Mouse (Mus musculus): ENCODE results near the gene Srsf7.
"Not testable (repeated sequence)": the region's sequence is repeated elsewhere in the genome, so short reads cannot be mapped to it uniquely, and the experiment has no call there.

The Srsf7 gene

GRCm38 (mm10) chr17:80199160-80199778 lies 7.8 kb downstream of the Srsf7 start:
- no peak for DNase-seq (ENCODE audit: low read depth, low spot score)

DNA sequence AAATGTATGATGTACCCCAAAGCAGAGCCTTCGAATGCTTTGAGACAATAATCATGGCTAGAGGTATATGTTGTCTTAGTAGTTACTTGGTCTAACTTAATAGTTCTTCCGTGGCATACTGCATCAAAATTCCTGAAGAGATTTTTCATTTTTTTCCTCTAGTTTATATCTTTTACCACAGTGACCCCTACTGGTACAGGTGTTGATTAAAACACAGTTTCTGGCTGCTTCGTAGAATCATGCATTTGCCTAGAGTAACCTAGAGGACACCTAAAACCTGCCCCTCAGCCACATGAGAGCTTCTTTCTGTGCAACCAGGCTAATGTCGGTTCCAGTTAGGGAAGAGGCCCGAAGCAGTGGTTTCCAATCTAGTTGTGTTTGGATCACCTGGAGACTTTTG lies 14.0 kb downstream of the Srsf7 start:
- no peak for DNase-seq (ENCODE audit: low read depth, low spot score)

DNA sequence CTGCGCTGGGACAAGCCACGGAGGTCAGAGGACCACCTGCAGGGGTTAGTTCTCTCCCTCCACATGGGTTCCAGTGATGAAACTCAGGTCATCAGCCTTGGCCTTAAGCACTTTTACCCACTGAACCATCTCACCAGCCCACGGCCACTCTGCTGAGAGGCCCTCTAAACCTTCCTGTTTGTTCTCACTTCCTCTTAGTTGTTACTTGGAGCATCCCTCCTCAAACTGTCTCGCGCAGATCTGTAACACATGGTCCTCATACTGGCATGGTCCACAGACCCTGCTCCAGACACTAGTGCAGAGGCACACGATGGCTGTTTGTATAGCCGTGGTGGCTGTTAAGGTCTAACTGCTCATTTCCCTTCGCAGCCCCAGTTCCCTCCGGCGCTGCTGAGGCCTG lies 23.5 kb downstream of the Srsf7 start:
- no peak for DNase-seq (ENCODE audit: low read depth, low spot score)

DNA sequence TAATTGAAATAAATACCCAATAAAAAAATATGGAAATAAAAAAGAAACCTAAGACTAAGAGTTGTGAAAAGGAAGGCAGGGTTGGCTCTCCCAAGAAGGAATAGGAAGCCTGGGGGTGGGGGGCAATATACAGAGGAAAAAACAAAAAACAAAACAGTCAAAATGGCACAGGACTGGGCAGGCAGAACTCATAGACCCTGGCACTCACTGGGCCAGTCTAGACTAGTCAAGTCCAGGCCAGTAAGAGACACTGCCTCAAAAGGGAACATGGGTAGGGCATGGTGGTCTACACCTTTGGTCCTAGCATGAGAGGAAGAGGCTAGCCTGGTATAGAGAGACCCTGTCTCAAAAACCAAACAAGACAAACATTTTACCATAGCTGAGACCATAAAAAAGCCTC lies 26.6 kb downstream of the Srsf7 start:
- no peak for DNase-seq (ENCODE audit: low read depth, low spot score)

GRCm38 (mm10) chr17:80179959-80180358 lies 27.1 kb downstream of the Srsf7 start:
- DNase-seq (ENCODE audit: low read depth, low spot score): no peak

DNA sequence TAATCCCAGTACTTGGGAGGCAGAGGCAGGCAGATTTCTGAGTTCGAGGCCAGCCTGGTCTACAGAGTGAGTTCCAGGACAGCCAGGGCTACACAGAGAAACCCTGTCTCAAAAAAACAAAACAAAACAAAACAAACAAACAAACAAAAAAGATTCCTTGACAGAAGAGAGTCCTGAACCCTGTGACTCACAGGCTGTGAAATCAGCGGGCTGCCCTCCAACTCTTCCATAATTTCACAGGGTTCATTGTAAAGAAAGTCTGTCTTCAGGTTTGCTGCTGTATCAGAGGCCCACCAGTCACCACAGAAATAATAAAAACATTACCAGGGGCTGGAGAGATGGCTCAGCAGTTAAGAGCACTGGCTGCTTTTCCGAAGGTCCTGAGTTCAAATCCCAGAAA lies 28.3 kb downstream of the Srsf7 start:
- DNase-seq (ENCODE audit: low read depth, low spot score): not testable (repeated sequence)

DNA sequence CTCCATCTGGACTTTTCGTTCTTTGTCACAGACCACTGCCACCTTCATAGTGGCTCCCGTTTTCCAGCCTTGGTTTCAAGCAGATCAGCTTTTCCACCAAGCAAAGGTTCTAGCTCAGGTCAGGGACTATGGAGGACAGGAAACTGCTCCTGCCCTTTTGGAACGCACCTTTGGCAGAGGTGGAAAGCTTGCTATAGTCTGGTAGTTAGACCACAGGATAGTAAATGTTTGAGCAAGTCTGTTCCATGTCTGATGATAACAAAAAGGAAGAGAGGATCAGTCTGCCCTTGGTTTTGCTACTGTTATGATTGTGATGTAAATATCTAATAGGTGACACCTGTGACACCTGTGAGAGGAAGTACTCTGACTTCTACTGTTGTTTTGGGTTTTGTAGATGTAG lies 31.1 kb downstream of the Srsf7 start:
- DNase-seq (ENCODE audit: low read depth, low spot score): no peak

GRCm38 (mm10) chr17:80175386-80175739 lies 31.7 kb downstream of the Srsf7 start:
- no peak for DNase-seq (ENCODE audit: low read depth, low spot score)

- DNase-seq (ENCODE audit: low read depth, low spot score): no peak
These were observed 32.3 kb downstream of the Srsf7 start for GRCm38 (mm10) chr17:80174699-80175385.

- DNase-seq (ENCODE audit: low read depth, low spot score): no peak
These were observed 33.0 kb downstream of the Srsf7 start for GRCm38 (mm10) chr17:80174146-80174545.

DNA sequence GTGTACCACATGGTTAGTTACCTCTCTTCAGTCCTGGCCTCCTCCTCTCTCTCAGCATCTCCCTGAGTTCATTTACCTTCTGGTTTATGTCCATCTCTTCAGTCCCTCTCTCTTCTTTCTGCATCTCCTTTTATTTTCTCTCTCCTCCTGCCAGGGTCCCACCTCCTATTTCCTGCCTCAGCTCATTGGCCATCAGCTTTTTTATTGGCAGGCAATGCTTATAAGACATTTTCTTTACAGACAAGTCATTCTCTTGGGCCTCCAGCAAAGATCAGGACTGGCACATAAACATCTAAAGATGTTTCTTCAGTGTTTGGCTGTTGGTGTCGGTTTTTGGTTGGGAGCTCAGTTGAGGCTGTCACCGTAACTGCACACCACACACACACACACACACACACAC lies 33.4 kb downstream of the Srsf7 start:
- DNase-seq (ENCODE audit: low read depth, low spot score): no peak

DNA sequence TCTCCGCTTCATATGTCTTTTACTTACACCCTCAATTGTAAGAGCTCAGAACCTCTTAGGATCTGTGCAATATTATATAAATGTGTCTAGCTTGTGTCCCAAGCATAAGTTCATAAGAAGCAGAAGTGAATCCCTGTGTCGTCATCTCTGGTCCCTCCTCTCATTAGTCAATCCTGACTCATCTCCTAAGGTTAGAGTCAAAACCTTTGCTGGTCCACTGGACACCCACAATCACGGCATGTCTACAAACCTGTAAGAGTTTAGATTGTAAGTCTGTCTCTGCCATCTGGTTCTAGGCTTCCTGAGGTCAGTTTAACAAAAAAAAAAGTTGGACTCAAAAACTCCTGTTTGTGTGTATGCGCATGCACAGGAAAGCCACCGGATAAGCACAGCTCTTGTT lies 34.3 kb downstream of the Srsf7 start:
- no peak for DNase-seq (ENCODE audit: low read depth, low spot score)

GRCm38 (mm10) chr17:80171948-80172347 lies 35.2 kb downstream of the Srsf7 start:
- DNase-seq (ENCODE audit: low read depth, low spot score): no peak

GRCm38 (mm10) chr17:80170951-80171350 lies 36.2 kb downstream of the Srsf7 start:
- no peak for DNase-seq (ENCODE audit: low read depth, low spot score)

DNA sequence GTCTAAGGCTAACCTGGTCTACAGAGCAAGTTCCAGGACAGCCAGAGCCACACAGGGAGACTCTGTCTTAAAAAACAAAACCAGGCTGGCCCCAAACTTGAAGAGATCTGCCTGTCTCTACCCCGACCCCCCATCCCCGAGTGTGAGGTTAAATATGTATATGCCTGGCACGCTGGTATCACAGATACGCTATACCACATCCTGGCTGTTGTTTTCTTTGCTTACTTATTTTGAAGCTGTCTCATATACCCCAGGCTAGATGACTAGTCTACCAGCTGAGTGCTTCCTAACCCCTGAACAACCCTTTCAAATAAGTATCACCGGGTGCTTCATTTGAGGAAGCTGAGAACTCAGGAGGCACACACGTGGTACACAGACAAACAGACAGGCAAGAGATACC lies 37.3 kb downstream of the Srsf7 start:
- no peak for DNase-seq (ENCODE audit: low read depth, low spot score)

- peak; percentile 69 for DNase-seq (ENCODE audit: low read depth, low spot score)
These were observed 38.5 kb downstream of the Srsf7 start for GRCm38 (mm10) chr17:80168425-80169182.

GRCm38 (mm10) chr17:80167851-80168251 lies 39.3 kb downstream of the Srsf7 start:
- DNase-seq (ENCODE audit: low read depth, low spot score): no peak

DNA sequence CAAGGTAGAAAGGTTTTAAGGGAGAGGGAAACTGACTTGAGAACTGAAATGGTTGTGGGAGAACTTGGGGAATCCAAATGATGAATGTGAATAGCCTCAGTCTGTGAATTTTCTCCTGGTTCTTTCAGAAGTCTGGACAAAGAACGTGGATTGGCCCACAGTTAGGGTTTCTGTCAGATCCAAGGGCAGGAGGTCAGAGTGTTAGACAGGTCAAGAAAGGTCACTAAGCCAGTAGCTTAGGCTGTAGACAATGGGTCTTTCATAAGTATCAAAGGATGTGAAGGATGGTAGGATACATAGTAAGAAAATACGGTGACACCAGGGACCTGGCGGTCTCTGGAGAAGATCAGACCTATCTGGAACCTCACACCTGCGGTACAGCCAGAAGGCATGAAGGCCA lies 39.7 kb downstream of the Srsf7 start:
- no peak for DNase-seq (ENCODE audit: low read depth, low spot score)

GRCm38 (mm10) chr17:80166346-80166745 lies 40.8 kb downstream of the Srsf7 start:
- no peak for DNase-seq (ENCODE audit: low read depth, low spot score)

GRCm38 (mm10) chr17:80165741-80166140 lies 41.4 kb downstream of the Srsf7 start:
- DNase-seq (ENCODE audit: low read depth, low spot score): peak; percentile 60

- DNase-seq (ENCODE audit: low read depth, low spot score): no peak
These were observed 43.1 kb downstream of the Srsf7 start for GRCm38 (mm10) chr17:80163991-80164390.

DNA sequence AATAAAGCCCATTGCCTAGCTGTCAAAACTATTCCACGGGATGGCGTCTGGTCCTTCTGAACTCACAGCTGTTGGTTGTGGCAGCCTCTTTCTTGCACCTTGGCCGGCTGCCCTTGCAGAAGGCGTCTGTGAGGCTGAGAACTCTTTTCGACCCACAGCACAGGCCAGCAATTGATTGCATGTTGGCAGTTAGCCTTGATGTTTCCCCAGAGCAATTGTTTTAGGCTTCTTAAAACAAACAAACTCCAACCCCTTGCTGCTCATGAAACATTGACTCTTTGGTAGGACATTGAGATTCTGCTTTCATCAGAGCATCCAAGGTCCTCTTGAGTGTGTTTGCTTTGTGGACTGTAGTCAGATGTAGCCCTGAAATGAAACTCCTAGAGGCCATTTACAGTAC lies 46.7 kb downstream of the Srsf7 start:
- peak; percentile 49 for DNase-seq (ENCODE audit: low read depth, low spot score)

DNA sequence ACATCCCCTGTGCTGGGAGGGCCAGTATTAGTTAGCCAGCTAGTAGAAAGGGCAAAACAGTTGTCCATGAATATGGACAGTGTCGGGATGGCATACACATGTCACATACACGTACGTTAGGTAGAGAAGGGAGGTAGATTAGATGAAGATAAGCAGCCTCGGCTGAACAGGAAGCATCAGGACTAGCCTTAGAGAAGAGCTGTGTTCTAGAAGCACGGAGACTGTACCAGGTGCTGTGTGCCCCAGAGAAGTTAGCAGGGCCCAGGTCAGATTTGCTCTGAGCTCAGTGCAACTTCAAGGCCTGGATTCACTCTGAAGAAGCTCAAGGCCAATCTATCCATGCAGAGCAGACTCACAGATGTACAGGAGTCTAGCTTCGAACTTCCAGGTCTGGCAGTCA lies 49.6 kb downstream of the Srsf7 start:
- no peak for DNase-seq (ENCODE audit: low read depth, low spot score)

All from brain, embryonic 18.5 days (tissue).